Mouse (Mus musculus) spleen, postnatal 4 days (tissue): ENCODE measurements at regions not wholly inside any gene's neighbourhood (a gene's known extent, or its start where the extent isn't known, plus 50 kb on each side); places are given as distances from the start of the nearest gene placed in this dataset.

Experiments used
- DNase-seq, 2 experiments: peaks; one replicate each; pipeline ENCODE4 v3.0.0; 2022; ENCODE audit warnings: low spot score in 2 of 2

GRCm38 (mm10) chr1:57269679-57270354 is 107.6 kb upstream of the 1700066M21Rik start:
- DNase-seq, result no peak

GRCm38 (mm10) chr1:57272593-57272992 is 104.8 kb upstream of the 1700066M21Rik start:
- DNase-seq, result no peak

- no peak for DNase-seq
These were observed 95.9 kb upstream of the 1700066M21Rik start for GRCm38 (mm10) chr1:57281549-57281948.

- no peak for DNase-seq
These were observed 81.2 kb upstream of the 1700066M21Rik start for GRCm38 (mm10) chr1:57296186-57296585.

GRCm38 (mm10) chr1:57298557-57298956 is 78.9 kb upstream of the 1700066M21Rik start:
- DNase-seq, result no peak

GRCm38 (mm10) chr1:57301260-57301979 is 76.0 kb upstream of the 1700066M21Rik start:
- DNase-seq, result no peak

- no peak for DNase-seq
These were observed 75.5 kb upstream of the 1700066M21Rik start for GRCm38 (mm10) chr1:57301980-57302331.

GRCm38 (mm10) chr1:57304757-57305156 is 72.7 kb upstream of the 1700066M21Rik start:
- DNase-seq, result no peak

- no peak for DNase-seq
These were observed 54.9 kb upstream of the 1700066M21Rik start for GRCm38 (mm10) chr1:57322535-57322934.

GRCm38 (mm10) chr1:57323118-57323517 is 54.3 kb upstream of the 1700066M21Rik start:
- DNase-seq, result no peak

- DNase-seq, result no peak
These were observed 51.7 kb upstream of the 1700066M21Rik start for GRCm38 (mm10) chr1:57325585-57326165.
